Mouse (Mus musculus): Measurements from ENCODE around the gene Katnb1. TPM values are rescaled to one million over a fixed set of nuclear protein-coding genes. Genes with fewer than 3 reads are reported as not detected.

Gene Katnb1
- polyA plus RNA-seq, 1 experiment from 2014 or later: 4.7 TPM

DNA sequence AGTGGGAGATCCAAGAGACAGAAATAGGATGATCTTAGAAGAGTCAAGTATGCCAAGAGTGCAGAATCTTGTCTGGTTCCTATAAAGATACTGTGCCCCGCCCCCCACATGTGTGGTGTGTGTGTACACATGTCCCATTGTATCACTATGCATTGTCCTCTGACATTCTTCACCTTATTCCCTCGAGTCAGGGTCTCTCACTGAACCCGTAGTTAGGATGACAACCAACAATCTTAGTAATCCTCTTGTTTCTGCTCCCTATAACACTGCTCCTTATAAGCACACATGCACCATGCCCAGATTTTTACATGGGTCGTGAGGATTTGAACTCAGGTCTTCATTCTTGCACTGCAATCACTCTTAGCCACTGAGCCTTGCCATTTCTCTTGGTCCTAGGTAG is 1.7 kb upstream of the Katnb1 start:
- DNase-seq (no peak), ATAC-seq (no peak)
- Histone ChIP-seq H3K4me2 (ENCODE audit: low read depth, low read length) (no peak overlapping the region), H3K4me1 (ENCODE audit: insufficient read depth) (peaks cover 7% of the 10 kb centered on the region; the same call in 1 of the 2 replicates), H3K27me3 (ENCODE audit: insufficient read depth, low read length) (no peaks in the 10 kb centered on the region), H3K36me3 (replicated peaks; ENCODE audit: insufficient read depth, low read length) (no peaks in the 10 kb centered on the region; the same call in 1 of the 2 replicates), H3K4me3 (ENCODE audit: low read depth, low read length) (no peak overlapping the region), H3K9ac (replicated peaks) (no peak overlapping the region), H3K9me3 (ENCODE audit: low read length) (no peaks in the 10 kb centered on the region), H3K27ac (ENCODE audit: low read depth) (no peak overlapping the region)
- TF ChIP-seq CTCF (IDR thresholded peaks at IDR 0.05; ENCODE audit: low read depth) (no peak), EP300 (IDR thresholded peaks at IDR 0.05; ENCODE audit: low read depth) (no peak)
- 86% methylated on average over 4 of the region's 4 CpGs for WGBS (ENCODE audit: insufficient replicate concordance)

DNA sequence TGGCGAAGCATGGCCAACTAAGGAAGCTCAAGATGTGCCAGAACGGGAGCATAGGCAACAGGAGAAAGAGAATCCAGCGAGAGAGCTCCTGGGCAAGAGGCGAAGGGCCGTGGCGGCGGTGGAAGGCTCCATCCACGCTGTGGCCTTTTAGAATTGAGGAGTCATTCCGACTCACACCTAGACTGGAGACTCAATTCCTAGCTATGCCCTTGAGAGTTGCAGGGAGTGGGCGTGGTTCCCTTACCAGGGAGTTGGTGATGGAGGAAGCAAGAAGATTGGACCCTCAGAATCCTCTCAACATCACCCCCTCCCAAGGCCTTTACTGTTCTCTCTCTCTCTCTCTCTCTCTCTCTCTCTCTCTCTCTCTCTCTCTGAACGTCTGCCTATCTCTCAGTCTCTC is 664 bp downstream of the Katnb1 start:
- H3K9ac ChIP-seq (replicated peaks): peak overlapping the region; percentile 74
- H3K9me3 ChIP-seq (ENCODE audit: low read length): no peaks in the 10 kb centered on the region
- TF ChIP-seq CTCF (IDR thresholded peaks at IDR 0.05; ENCODE audit: low read depth) (no peak), EP300 (IDR thresholded peaks at IDR 0.05; ENCODE audit: low read depth) (no peak)

DNA sequence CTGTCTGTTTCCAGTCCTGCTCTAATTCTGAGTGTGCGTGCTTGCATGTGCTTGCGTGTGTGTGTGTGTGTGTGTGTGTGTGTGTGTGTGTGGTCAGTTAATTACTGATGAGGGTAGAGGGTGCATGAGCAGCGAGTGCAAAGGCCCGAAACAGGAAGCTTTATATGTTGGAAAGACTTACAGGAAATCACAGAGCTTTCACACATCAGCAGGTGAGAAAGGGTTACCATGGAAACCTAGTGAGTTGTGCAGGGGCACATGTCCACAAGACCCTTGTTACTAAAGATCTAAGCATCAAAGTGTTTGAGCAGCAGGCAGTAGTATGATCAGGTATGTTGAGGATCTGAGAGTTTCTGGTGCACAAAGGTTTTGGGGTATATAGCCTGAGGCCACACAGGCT is 3.3 kb downstream of the Katnb1 start:
- no peak overlapping the region for H3K4me2 ChIP-seq (ENCODE audit: low read depth, low read length)
- H3K9me3 ChIP-seq (ENCODE audit: low read length): no peaks in the 10 kb centered on the region
- DNase-seq (no peak), ATAC-seq (no peak)
- no peaks in the 10 kb centered on the region for H3K27me3 ChIP-seq (ENCODE audit: insufficient read depth, low read length)
- no peaks in the 10 kb centered on the region; the same call in 1 of the 2 replicates for H3K36me3 ChIP-seq (replicated peaks; ENCODE audit: insufficient read depth, low read length)
- TF ChIP-seq CTCF (IDR thresholded peaks at IDR 0.05; ENCODE audit: low read depth) (no peak), EP300 (IDR thresholded peaks at IDR 0.05; ENCODE audit: low read depth) (no peak)
- H3K4me1 ChIP-seq (ENCODE audit: insufficient read depth): peaks cover 10% of the 10 kb centered on the region; the same call in 1 of the 2 replicates
- WGBS (ENCODE audit: insufficient replicate concordance): 78% methylated on average over 4 of the region's 4 CpGs
- H3K9ac ChIP-seq (replicated peaks): no peak overlapping the region
- H3K27ac ChIP-seq (ENCODE audit: low read depth): no peak overlapping the region
- no peak overlapping the region for H3K4me3 ChIP-seq (ENCODE audit: low read depth, low read length)

More for the DNA sequence above, 664 bp downstream of the Katnb1 start:
- Histone ChIP-seq H3K4me1 (ENCODE audit: insufficient read depth) (peaks cover 10% of the 10 kb centered on the region; the same call in 1 of the 2 replicates), H3K4me2 (ENCODE audit: low read depth, low read length) (peak overlapping the region; percentile 94), H3K27me3 (ENCODE audit: insufficient read depth, low read length) (no peaks in the 10 kb centered on the region), H3K27ac (ENCODE audit: low read depth) (peak overlapping the region; percentile 67), H3K4me3 (ENCODE audit: low read depth, low read length) (peak overlapping the region; percentile 71), H3K36me3 (replicated peaks; ENCODE audit: insufficient read depth, low read length) (no peaks in the 10 kb centered on the region; the same call in 1 of the 2 replicates)
- no peak for ATAC-seq
- DNase-seq: peak; percentile 33
- 10% methylated on average over 11 of the region's 11 CpGs for WGBS (ENCODE audit: insufficient replicate concordance)

DNA sequence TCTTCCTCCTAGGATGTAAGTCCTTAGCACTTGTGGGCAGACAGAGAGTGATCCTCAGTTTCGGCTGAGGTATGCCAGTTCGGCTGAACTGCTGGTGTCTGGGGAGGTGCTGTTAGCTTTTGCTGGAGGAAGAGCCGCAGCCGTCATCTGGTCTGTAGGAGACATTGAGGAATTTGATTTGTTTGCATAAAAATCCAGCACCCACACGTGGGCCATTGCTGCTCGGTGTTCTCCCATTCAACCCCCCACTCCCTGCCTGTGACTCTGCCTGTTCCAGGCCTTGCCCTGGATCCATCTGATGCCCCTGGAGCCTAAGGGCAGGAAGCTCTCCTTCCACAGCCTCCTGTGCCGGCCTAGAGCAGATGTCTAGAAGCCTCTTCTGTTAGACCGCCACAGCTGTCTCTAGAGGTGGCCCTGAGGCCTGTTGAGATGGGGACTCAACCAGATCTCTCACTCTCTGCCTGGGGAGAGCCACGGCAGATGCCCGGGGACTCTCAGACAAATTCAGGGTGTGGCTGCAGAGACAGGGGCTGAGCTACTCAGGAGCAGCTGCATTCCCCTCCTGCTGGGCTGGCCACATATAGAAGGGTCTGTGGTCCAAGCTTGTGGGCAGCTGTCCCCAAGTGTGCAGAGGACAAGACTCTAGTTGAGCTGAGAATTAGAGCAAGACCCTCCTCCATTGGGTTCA is 3.9 kb downstream of the Katnb1 start:
- Histone ChIP-seq H3K36me3 (replicated peaks; ENCODE audit: insufficient read depth, low read length) (no peaks in the 10 kb centered on the region; the same call in 1 of the 2 replicates), H3K9ac (replicated peaks) (no peak overlapping the region), H3K4me1 (ENCODE audit: insufficient read depth) (peaks cover 12% of the 10 kb centered on the region), H3K27ac (ENCODE audit: low read depth) (no peak overlapping the region), H3K4me2 (ENCODE audit: low read depth, low read length) (no peak overlapping the region), H3K27me3 (ENCODE audit: insufficient read depth, low read length) (no peaks in the 10 kb centered on the region), H3K9me3 (ENCODE audit: low read length) (no peaks in the 10 kb centered on the region), H3K4me3 (ENCODE audit: low read depth, low read length) (no peak overlapping the region)
- ATAC-seq: no peak
- 84% methylated on average over 10 of the region's 10 CpGs for WGBS (ENCODE audit: insufficient replicate concordance)
- DNase-seq: no peak
- TF ChIP-seq EP300 (IDR thresholded peaks at IDR 0.05; ENCODE audit: low read depth) (no peak), CTCF (IDR thresholded peaks at IDR 0.05; ENCODE audit: low read depth) (no peak)

DNA sequence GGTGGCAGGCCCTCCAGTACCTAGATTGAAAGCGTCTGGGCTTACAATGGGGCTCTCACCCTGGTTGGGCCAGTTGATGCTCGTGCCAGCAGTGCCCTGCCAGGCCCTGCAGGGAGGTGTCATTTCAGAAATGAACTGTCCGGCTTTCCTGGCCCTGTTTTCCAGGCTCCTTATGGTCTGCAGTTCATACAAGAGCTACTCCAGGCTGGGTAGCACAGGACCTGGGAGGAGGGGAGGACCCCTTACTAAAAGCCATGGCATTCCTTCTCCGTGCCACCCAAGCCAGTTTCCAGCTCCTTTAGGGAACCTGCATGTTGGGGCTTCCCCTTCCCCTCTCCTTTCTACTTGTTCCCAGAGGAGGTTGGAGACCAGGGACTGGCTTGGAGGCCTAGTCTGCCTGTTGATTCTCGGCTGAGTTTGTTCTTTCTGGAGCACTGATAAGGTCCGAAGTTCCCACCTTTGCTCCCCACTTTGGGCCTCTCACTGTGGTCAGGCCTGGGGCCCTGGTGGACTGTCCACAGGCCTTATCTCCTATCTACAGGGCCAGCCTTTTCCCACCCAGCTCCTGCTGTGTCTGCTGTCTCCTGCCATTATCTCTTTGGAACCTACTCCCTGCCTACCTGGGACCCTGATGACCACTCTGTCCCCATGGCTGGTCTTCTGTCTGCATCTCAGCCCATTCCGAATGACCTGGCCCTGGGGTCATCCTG is 4.6 kb downstream of the Katnb1 start:
- no peak overlapping the region for H3K27ac ChIP-seq (ENCODE audit: low read depth)

DNA sequence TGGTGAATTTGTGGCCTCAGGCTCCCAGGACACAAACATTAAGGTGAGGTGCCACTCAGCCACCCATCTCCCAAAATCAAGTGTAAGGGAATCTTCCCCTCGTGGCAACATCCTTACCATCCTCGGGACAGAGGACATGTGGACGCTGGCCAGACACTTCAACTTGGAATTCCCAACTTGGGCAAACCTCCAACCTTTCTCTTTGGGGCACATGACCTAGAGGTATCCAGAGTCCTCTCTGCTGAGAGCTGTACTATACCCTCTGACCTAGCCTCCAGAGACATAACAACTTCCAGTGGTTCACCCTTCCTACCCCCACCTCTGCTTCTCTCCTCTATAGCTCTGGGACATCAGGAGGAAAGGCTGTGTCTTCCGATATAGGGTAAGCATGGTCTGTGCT is 12.6 kb downstream of the Katnb1 start:
- H3K4me3 ChIP-seq (ENCODE audit: low read depth, low read length): no peak overlapping the region
- H3K4me2 ChIP-seq (ENCODE audit: low read depth, low read length): no peak overlapping the region
- TF ChIP-seq CTCF (IDR thresholded peaks at IDR 0.05; ENCODE audit: low read depth) (no peak), EP300 (IDR thresholded peaks at IDR 0.05; ENCODE audit: low read depth) (no peak)
- 77% methylated on average over 4 of the region's 4 CpGs for WGBS (ENCODE audit: insufficient replicate concordance)
- no peak for DNase-seq
- ATAC-seq: no peak
- peaks cover 3% of the 10 kb centered on the region; the same call in 1 of the 2 replicates for H3K4me1 ChIP-seq (ENCODE audit: insufficient read depth)
- no peak overlapping the region for H3K27ac ChIP-seq (ENCODE audit: low read depth)
- no peaks in the 10 kb centered on the region for H3K9me3 ChIP-seq (ENCODE audit: low read length)
- H3K27me3 ChIP-seq (ENCODE audit: insufficient read depth, low read length): no peaks in the 10 kb centered on the region
- H3K36me3 ChIP-seq (replicated peaks; ENCODE audit: insufficient read depth, low read length): peaks cover 15% of the 10 kb centered on the region
- no peak overlapping the region for H3K9ac ChIP-seq (replicated peaks)

More for the DNA sequence above, 4.6 kb downstream of the Katnb1 start:
- Histone ChIP-seq H3K4me1 (ENCODE audit: insufficient read depth) (peaks cover 13% of the 10 kb centered on the region), H3K9ac (replicated peaks) (no peak overlapping the region), H3K4me2 (ENCODE audit: low read depth, low read length) (no peak overlapping the region), H3K36me3 (replicated peaks; ENCODE audit: insufficient read depth, low read length) (no peaks in the 10 kb centered on the region; the same call in 1 of the 2 replicates), H3K4me3 (ENCODE audit: low read depth, low read length) (no peak overlapping the region), H3K27me3 (ENCODE audit: insufficient read depth, low read length) (no peaks in the 10 kb centered on the region), H3K9me3 (ENCODE audit: low read length) (no peaks in the 10 kb centered on the region)
- DNase-seq: no peak
- ATAC-seq: no peak
- WGBS (ENCODE audit: insufficient replicate concordance): 69% methylated on average over 7 of the region's 7 CpGs
- TF ChIP-seq CTCF (IDR thresholded peaks at IDR 0.05; ENCODE audit: low read depth) (no peak), EP300 (IDR thresholded peaks at IDR 0.05; ENCODE audit: low read depth) (no peak)

All from liver, postnatal 0 days (tissue).